Mouse (Mus musculus) kidney, embryonic 15.5 days (tissue): ENCODE data around the gene Epb41l4b. TPM values are rescaled to one million over a fixed set of nuclear protein-coding genes. Genes with fewer than 3 reads are reported as not detected.
A peak's percentile ranks its signal among the peaks of the same experiment; 100 is the strongest.

ENCODE experiments used
- ATAC-seq: fragments of 200-750 bp; cut with Nextera tagmentation; replicated peaks from 2 replicates; pipeline ENCODE4 v1.8.0; 2017; ENCODE audit warnings: moderate TSS enrichment; ENCODE audit not compliant: low FRiP score
- H3K27ac ChIP-seq: fragments of 300-500 bp; sonication (generic); 2 replicates; pipeline ENCODE4 v1.5.1; 2015; ENCODE audit warnings: mild to moderate bottlenecking, inconsistent platforms
- H3K27me3 ChIP-seq: fragments of 300-500 bp; sonication (generic); 2 replicates; pipeline ENCODE4 v1.6.1; 2015; ENCODE audit warnings: inconsistent platforms
- H3K36me3 ChIP-seq: fragments of 300-500 bp; sonication (generic); 2 replicates; pipeline ENCODE4 v1.6.1; 2015; ENCODE audit warnings: inconsistent platforms
- H3K4me1 ChIP-seq: fragments of 300-500 bp; sonication (generic); 2 replicates; pipeline ENCODE4 v1.6.1; 2015; ENCODE audit warnings: inconsistent platforms
- H3K4me2 ChIP-seq: fragments of 300-500 bp; sonication (generic); 2 replicates; pipeline ENCODE4 v1.6.1; 2015; ENCODE audit warnings: moderate library complexity, mild to moderate bottlenecking, inconsistent platforms
- H3K4me3 ChIP-seq: fragments of 300-500 bp; sonication (generic); replicated peaks from 2 replicates; pipeline ENCODE4 v1.5.1; 2015; ENCODE audit warnings: mild to moderate bottlenecking, inconsistent platforms
- H3K9ac ChIP-seq: fragments of 300-500 bp; sonication (generic); 2 replicates; pipeline ENCODE4 v1.6.1; 2015; ENCODE audit warnings: mild to moderate bottlenecking, inconsistent platforms
- H3K9me3 ChIP-seq: fragments of 300-500 bp; sonication (generic); replicated peaks from 2 replicates; pipeline ENCODE4 v1.6.1; 2016; ENCODE audit warnings: inconsistent platforms
- WGBS: fragments of 180-500 bp; shearing (Covaris S2); methylation state at CpG from one replicate; pipeline ENCODE4 v1.1.7; 2015; ENCODE audit warnings: mixed read lengths; 5-methylcytosine and 5-hydroxymethylcytosine counted together
- polyA plus RNA-seq: library from polyadenylated mRNA; unstranded; fragments of >200 nt; fragmentation: Nextera tagmentation; extraction: Ambion mirVana; gene quantifications from 2 replicates; pipeline ENCODE4 v1.2.1, GENCODE M21; 2015

The Epb41l4b gene
- polyA plus RNA-seq, 1 experiment from 2014 or later = 2.9 TPM

DNA sequence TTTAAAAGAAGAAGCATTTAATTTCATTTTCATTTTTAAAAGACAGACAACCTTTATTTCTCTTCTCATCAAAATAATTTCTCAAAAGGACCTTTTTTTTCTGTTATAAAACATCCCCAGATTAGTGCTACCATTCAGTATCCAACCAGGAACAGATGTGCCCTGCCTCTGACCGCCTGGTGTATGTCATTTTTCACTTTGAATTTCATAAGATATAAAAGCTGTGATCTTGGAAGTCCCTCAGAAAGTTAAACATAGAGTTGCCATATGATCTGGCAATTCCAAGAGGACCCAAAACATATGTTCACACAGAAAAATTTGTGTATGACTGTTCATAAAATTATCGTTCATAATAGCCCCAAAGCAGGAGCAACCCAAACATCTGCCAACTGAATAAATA, 151.3 kb downstream of the Epb41l4b start:
- Histone ChIP-seq H3K4me1 (peaks cover 11% of the 10 kb centered on the region), H3K27me3 (peaks cover 43% of the 10 kb centered on the region), H3K27ac (no peak overlapping the region), H3K4me2 (no peak overlapping the region), H3K9me3 (no peaks in the 10 kb centered on the region), H3K4me3 (no peak overlapping the region), H3K9ac (no peak overlapping the region), H3K36me3 (no peaks in the 10 kb centered on the region)
- ATAC-seq = no peak
- 71% methylated on average over 2 of the region's 2 CpGs for WGBS

DNA sequence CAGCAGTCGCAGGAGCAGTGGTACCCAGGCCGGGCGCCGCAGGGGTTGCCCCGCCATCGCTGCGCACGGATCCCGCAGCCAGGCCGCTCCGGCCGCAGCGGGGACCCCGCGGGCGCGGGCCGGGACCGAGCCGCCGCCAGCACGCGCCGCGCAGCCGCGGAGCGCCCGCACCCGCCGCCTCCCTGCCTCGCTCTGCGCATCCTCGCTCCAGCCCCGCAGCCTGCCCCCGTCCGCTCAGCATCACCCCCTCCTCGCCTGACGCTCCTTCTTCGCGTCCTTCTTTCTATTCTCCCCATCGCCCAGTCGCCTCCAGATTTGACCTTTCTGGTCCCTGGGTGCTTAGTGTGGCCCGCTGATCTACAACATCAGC, 153.0 kb downstream of the Epb41l4b start, which contains the start of gene Frrs1l:
Frrs1l (minus strand) TSS at position 177 of the 370 bp plus-strand sequence.
- Histone ChIP-seq H3K4me1 (peaks cover 11% of the 10 kb centered on the region), H3K4me2 (peak within 1 kb of the TSS; percentile 98), H3K36me3 (no peaks in the 10 kb centered on the region), H3K27me3 (peaks cover 43% of the 10 kb centered on the region), H3K27ac (no peak within 1 kb of the TSS), H3K9me3 (no peaks in the 10 kb centered on the region), H3K4me3 (peak within 1 kb of the TSS; percentile 63), H3K9ac (peak within 1 kb of the TSS; percentile 51)
- ATAC-seq = peak; percentile 60; the same call in 1 of the 2 replicates
- under 1% methylated on average over 44 of the region's 44 CpGs for WGBS

DNA sequence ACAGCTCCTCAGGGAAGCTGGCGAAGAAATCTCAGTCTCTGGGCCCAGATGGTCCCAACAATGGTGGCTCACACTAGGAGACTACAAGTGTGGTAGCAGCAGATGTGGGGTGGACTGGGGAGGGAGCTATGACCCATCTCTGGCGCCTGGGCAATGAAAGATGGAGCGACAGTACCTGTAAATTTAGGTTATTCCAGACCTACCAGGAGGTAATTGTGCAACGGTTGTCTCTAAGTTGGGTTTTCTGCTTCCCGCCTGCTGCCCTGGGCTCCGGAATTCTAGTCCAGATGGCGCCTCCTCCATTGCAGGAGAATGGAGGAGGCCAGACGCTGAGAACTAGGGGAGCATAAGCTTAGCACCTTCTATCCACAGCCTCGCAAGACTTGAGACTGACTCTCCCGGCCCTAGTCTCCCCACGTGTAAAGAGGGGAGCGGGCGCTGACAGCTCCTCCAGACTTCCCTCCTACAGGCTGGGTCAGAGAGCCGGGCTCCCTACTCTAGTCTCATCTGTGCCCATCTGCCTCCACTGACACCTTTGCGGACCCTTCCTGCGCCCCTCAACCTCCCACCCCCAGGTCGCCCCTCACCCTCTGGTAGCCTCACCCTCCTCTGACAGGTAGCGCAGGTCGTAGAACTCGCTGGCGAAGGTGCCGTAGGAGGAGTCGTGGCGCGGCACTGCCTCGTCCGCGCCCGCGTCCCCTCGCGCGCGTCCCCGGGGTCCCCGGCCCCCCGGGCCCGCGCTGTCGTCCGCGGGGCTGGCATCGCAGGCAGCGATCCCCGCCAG, 153.6 kb downstream of the Epb41l4b start:
- Histone ChIP-seq H3K36me3 (no peaks in the 10 kb centered on the region), H3K27ac (no peak overlapping the region), H3K27me3 (peaks cover 43% of the 10 kb centered on the region), H3K4me2 (peak overlapping the region; percentile 98), H3K9ac (peak overlapping the region; percentile 51), H3K9me3 (no peaks in the 10 kb centered on the region), H3K4me3 (peak overlapping the region; percentile 63), H3K4me1 (peaks cover 11% of the 10 kb centered on the region)
- ATAC-seq = peak; percentile 36; the same call in 1 of the 2 replicates
- WGBS = 4% methylated on average over 43 of the region's 45 CpGs

DNA sequence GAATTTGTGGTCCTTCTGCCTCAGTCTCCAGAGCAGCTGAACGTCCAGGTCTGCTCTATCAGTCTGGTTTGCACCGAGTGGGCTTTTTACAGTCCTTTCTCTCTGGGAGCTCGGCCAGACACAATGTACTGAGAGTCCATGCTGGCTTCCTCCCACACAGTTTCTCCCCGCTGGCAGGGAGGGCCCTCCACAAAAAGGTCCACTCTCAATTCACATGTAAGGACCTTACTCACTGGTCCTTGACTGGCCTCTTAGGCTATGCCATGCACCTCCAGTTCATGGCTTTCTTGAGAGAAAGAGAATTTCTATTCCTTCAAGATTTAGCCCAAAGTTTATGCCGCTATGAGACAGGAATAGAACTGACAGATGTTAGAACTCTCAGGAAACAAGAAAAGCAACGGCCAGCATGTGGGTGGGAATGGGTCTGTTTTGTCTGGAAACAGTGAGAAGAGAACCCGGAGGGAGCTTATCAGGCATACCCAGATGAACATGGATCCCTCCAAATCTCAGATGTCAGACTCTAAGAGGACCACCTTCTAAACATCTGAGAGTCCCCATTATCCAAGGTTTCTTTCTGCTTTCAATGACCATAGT, 177.6 kb downstream of the Epb41l4b start:
- no peak overlapping the region for H3K9ac ChIP-seq
- H3K27ac ChIP-seq = no peak overlapping the region
- H3K4me3 ChIP-seq = no peak overlapping the region
- no peaks in the 10 kb centered on the region for H3K36me3 ChIP-seq
- WGBS = 40% methylated on average over 7 of the region's 7 CpGs
- no peaks in the 10 kb centered on the region for H3K9me3 ChIP-seq
- H3K27me3 ChIP-seq = no peaks in the 10 kb centered on the region
- no peak overlapping the region for H3K4me2 ChIP-seq
- ATAC-seq = no peak
- 0 out of 2 replicates have a peak, but pooled peaks cover 4% of the 10 kb centered on the region for H3K4me1 ChIP-seq

DNA sequence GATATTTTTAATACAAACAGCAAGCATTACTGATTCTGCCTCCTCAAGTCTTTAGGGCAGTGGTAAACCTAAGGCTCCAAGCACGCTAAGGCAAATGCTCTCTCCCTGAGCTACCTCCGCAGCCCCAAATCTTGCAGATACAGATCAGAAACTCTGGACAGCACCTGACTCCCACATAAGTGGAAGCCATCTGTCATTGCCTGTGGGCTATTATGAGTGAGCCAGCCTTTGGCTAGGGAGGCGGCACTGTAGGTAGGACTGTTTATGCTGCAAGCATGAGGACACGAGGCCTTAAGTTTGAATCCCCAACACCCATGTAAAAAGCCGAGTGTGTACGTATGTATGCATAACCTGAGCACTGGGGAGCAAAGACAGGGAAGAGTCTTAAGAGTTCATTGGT, 179.6 kb downstream of the Epb41l4b start:
- H3K4me1 ChIP-seq = 0 out of 2 replicates have a peak, but pooled peaks cover 4% of the 10 kb centered on the region
- WGBS = 73% methylated on average over 6 of the region's 6 CpGs
- H3K4me2 ChIP-seq = no peak overlapping the region
- ATAC-seq = no peak
- H3K27me3 ChIP-seq = no peaks in the 10 kb centered on the region
- H3K36me3 ChIP-seq = no peaks in the 10 kb centered on the region
- no peak overlapping the region for H3K4me3 ChIP-seq
- no peak overlapping the region for H3K9ac ChIP-seq
- no peak overlapping the region for H3K27ac ChIP-seq
- H3K9me3 ChIP-seq = no peaks in the 10 kb centered on the region

DNA sequence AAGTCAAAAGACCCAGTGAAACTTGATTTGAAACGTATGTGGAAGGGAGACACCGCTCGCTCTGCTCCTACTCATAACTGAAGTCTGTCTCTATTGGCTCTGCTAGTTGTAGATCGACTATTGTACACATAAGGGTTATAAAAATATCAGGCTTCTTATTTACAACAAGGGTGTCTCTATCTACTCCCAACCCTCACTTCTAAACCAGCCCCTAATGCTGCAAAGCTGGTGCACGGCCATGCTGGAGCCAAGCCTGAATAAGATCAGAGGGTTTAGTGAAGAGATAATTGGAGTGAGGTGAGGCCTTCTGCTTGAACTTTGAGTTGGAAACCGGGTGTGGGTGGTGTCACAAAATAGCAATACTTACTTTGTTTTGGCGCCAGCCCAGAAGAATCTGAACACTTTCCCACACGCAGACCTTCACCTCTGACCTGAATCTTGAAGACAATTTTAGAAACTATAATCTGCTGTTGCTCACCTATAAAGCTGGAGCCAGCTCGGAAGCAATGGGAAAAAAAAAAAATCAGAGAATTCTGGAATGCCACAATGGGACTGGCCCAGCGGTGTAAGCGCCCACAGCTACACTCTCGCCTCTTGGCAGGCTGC, 181.8 kb downstream of the Epb41l4b start:
- H3K27ac ChIP-seq = no peak overlapping the region
- no peak overlapping the region for H3K4me2 ChIP-seq
- no peak for ATAC-seq
- no peak overlapping the region for H3K9ac ChIP-seq
- 0 out of 2 replicates have a peak, but pooled peaks cover 4% of the 10 kb centered on the region for H3K4me1 ChIP-seq
- no peak overlapping the region for H3K4me3 ChIP-seq
- H3K9me3 ChIP-seq = no peaks in the 10 kb centered on the region
- WGBS = 75% methylated on average over 12 of the region's 12 CpGs
- no peaks in the 10 kb centered on the region for H3K36me3 ChIP-seq
- no peaks in the 10 kb centered on the region for H3K27me3 ChIP-seq

DNA sequence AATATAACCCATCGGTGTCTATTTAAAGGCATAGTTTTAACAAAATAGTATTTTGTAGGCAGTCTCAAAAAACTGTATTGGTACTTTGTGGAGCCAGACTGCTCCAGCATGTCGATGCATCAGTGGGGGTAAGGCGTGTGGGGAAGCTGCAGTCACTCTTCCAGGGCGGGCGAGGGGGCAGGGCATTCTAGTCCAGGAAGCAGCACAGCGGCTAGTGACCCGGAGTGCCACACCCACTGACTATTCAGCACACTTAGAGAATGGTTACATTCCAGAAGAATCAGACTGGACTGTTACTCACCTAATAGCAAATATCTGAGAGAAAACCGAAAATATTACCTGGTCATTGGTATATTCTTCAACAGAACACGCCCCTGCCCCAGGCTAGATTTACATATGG, 185.7 kb downstream of the Epb41l4b start:
- no peaks in the 10 kb centered on the region for H3K4me1 ChIP-seq
- H3K27me3 ChIP-seq = no peaks in the 10 kb centered on the region
- no peak overlapping the region for H3K4me3 ChIP-seq
- no peaks in the 10 kb centered on the region for H3K9me3 ChIP-seq
- no peaks in the 10 kb centered on the region for H3K36me3 ChIP-seq
- no peak for ATAC-seq
- no peak overlapping the region for H3K27ac ChIP-seq
- no peak overlapping the region for H3K9ac ChIP-seq
- WGBS = 49% methylated on average over 9 of the region's 9 CpGs
- no peak overlapping the region for H3K4me2 ChIP-seq

DNA sequence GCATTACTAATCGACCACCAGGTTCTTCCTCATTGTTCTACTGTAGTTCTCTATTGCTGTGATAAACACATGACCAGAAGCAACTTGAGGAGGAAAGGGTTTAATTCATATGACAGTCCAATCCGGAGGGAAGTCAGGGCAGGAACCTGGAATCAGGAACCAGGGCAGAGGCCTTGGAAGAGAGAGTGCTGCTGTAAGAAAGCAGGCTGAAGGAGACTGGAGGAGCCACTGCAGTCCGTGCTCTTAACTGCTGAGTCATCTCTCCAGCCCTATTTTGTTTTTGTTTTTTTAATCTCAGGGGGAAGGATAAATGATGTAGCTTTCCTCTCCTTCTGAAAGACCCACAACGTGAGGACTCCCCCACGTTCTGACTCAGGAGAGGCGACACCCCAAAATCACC, 190.0 kb downstream of the Epb41l4b start:
- WGBS = 58% methylated on average over 6 of the region's 6 CpGs
- H3K4me1 ChIP-seq = 0 out of 2 replicates have a peak, but pooled peaks cover 5% of the 10 kb centered on the region
- H3K4me2 ChIP-seq = no peak overlapping the region
- no peak overlapping the region for H3K4me3 ChIP-seq
- no peak overlapping the region for H3K9ac ChIP-seq
- no peaks in the 10 kb centered on the region for H3K36me3 ChIP-seq
- no peak overlapping the region for H3K27ac ChIP-seq
- no peaks in the 10 kb centered on the region for H3K9me3 ChIP-seq
- no peak for ATAC-seq
- no peaks in the 10 kb centered on the region for H3K27me3 ChIP-seq

DNA sequence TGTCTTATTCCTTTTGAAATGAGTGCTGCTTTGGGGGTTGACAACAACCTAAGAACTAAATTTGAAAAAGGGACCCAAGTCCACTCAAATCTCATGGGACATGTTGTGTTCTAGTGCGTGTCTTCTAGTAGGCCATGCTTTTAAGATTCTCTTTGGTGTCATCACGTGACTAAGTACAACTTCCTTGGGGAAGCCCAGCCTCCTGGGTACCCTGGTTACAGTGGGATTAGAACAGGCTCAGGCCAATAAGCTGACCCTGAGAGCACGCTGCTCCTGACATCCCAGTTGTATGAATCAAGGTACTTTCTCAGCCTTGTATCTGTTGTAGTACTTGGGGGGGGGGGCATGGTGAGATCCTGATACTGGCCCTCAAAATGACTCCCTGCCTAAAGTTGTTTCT, 191.5 kb downstream of the Epb41l4b start:
- Histone ChIP-seq H3K4me1 (peaks cover 11% of the 10 kb centered on the region; the same call in 1 of the 2 replicates), H3K9me3 (no peaks in the 10 kb centered on the region), H3K36me3 (no peaks in the 10 kb centered on the region), H3K4me3 (no peak overlapping the region), H3K9ac (no peak overlapping the region), H3K27ac (no peak overlapping the region), H3K4me2 (no peak overlapping the region), H3K27me3 (no peaks in the 10 kb centered on the region)
- 91% methylated on average over 3 of the region's 3 CpGs for WGBS
- no peak for ATAC-seq

DNA sequence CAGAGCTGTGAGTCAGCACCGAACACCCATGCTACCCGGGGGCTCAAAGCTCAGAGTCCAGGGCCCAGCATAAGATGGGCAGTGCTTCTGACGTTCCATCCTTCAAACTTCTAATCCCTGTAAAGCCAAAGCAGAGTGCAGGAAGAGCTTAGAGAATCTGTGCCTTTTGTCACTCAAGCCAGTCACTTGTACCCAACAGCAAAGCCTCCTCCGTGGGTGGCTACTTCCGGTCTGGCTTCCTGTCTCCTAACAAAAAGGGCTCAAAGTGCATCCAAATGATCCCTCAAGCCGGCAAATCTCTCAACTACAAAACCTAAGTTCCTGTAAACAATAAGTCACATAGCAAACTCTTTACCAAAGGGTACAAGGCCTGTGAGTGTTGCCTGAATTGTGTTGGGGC, 193.7 kb downstream of the Epb41l4b start:
- Histone ChIP-seq H3K4me1 (peaks cover 26% of the 10 kb centered on the region), H3K27ac (no peak overlapping the region), H3K4me2 (no peak overlapping the region), H3K27me3 (no peaks in the 10 kb centered on the region), H3K4me3 (no peak overlapping the region), H3K9ac (no peak overlapping the region), H3K9me3 (no peaks in the 10 kb centered on the region), H3K36me3 (no peaks in the 10 kb centered on the region)
- WGBS = 67% methylated on average over 6 of the region's 6 CpGs
- no peak for ATAC-seq

DNA sequence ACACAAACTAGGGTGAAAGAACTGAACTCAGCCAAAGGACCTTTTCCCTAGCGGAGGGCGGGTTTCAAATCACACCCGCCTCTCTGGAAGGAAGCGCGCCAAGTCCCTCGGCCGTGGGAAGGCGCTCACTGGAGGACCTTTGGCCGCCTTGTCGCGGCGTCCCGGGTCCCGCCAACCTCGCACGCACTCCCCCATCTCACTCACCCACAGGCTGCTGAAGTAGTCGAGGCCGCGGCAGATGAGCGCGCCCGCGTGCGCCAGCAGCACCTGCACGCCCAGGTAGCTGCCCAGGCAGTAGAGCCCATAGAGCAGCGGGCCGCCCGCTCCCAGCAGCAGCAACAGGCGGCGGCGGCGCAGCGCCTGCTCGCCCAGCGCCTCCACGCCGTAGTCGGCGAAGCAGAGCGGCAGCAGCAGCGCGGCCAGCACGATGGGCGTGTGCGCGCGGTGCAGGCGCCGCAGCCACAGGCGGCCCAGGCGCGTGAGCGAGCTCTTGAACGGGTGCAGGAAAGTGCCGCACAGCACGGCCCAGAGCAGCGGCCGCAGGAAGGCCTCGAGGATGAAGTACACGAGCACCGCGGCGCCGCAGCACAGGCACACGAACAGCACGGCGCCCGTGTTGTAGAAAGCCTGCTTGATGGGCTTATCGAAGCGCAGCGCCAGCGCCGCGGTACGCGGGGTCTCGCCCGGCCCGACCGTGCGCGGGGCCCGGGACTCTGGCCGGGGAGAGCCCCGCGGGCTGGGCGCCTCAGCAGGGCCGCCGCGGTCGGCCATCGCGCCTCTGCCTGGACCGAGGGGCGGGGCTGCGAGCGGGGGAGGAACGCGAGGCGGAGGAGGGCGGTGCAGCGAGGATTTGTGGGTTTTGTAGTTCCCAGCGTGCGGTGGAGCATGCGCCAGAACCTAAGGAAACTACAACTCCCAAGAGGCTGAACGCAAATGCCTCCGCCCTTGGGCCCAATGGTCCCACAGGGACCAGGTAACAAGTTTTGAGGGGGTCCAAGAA, 196.3 kb downstream of the Epb41l4b start, which contains the start of gene Tmem245:
Tmem245 (minus strand) TSS at position 797 of the 1,000 bp plus-strand sequence.
- no peaks in the 10 kb centered on the region for H3K36me3 ChIP-seq
- no peaks in the 10 kb centered on the region for H3K9me3 ChIP-seq
- peaks cover 45% of the 10 kb centered on the region for H3K4me1 ChIP-seq
- H3K27me3 ChIP-seq = no peaks in the 10 kb centered on the region
- ATAC-seq = peak; percentile 96
- peak within 1 kb of the TSS; percentile 70 for H3K4me2 ChIP-seq
- under 1% methylated on average over 105 of the region's 107 CpGs for WGBS
- peak within 1 kb of the TSS; percentile 79 for H3K4me3 ChIP-seq
- H3K9ac ChIP-seq = peak within 1 kb of the TSS; percentile 85
- peak within 1 kb of the TSS; percentile 96 for H3K27ac ChIP-seq
